Mouse (Mus musculus): ENCODE data around the gene Gnb1l. TPM values are rescaled to one million over a fixed set of nuclear protein-coding genes. Genes with fewer than 3 reads are reported as not detected.
"Not testable (repeated sequence)": the region's sequence is repeated elsewhere in the genome, so short reads cannot be mapped to it uniquely, and the experiment has no call there.

Gnb1l gene
- polyA plus RNA-seq, 1 experiment = 12.4 TPM

- TF ChIP-seq POLR2A (IDR thresholded peaks at IDR 0.05; ENCODE audit: borderline replicate concordance, extremely low read depth, insufficient read depth, insufficient read length, poor library complexity, severe bottlenecking) (no peak), CTCF (IDR thresholded peaks at IDR 0.05; ENCODE audit: borderline replicate concordance, extremely low read depth, insufficient read depth, insufficient read length) (no peak)
- no peak for DNase-seq (ENCODE audit: low read depth)
These were observed 8.7 kb downstream of the Gnb1l start for GRCm38 (mm10) chr16:18507200-18507549.

DNA sequence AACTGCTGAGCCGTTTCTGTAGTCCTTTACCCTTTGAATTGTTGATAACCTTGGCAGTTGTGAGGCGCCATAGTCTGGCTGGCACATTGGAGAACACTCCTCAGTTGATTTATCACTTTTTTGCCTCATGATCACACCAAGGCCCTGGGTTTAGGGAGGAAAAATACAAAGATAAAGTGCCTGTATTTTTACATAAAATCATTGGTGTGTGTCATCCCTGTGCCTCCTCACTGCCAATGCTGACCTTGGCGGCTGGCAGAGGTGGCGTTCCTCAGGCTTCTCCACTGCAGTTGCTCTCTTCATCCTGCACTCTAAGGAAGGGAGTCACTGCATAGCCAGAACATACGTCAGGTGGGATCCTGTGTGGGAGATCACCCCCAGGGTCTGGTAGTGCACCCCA is 13.2 kb downstream of the Gnb1l start:
- no peak for TF ChIP-seq POLR2A (IDR thresholded peaks at IDR 0.05; ENCODE audit: borderline replicate concordance, extremely low read depth, insufficient read depth, insufficient read length, poor library complexity, severe bottlenecking)
- TF ChIP-seq CTCF (IDR thresholded peaks at IDR 0.05; ENCODE audit: borderline replicate concordance, extremely low read depth, insufficient read depth, insufficient read length) = no peak
- no peak for DNase-seq (ENCODE audit: low read depth)

- TF ChIP-seq POLR2A (IDR thresholded peaks at IDR 0.05; ENCODE audit: borderline replicate concordance, extremely low read depth, insufficient read depth, insufficient read length, poor library complexity, severe bottlenecking) = no peak
- TF ChIP-seq CTCF (IDR thresholded peaks at IDR 0.05; ENCODE audit: borderline replicate concordance, extremely low read depth, insufficient read depth, insufficient read length) = no peak
- no peak for DNase-seq (ENCODE audit: low read depth)
These were observed 15.0 kb downstream of the Gnb1l start for GRCm38 (mm10) chr16:18513508-18513907.

GRCm38 (mm10) chr16:18518091-18518490 is 19.6 kb downstream of the Gnb1l start:
- TF ChIP-seq CTCF (IDR thresholded peaks at IDR 0.05; ENCODE audit: borderline replicate concordance, extremely low read depth, insufficient read depth, insufficient read length) (no peak; the same call in 1 of the 2 replicates), POLR2A (IDR thresholded peaks at IDR 0.05; ENCODE audit: borderline replicate concordance, extremely low read depth, insufficient read depth, insufficient read length, poor library complexity, severe bottlenecking) (no peak)
- peak; percentile 32 for DNase-seq (ENCODE audit: low read depth)

GRCm38 (mm10) chr16:18523563-18524245 is 25.2 kb downstream of the Gnb1l start:
- TF ChIP-seq POLR2A (IDR thresholded peaks at IDR 0.05; ENCODE audit: borderline replicate concordance, extremely low read depth, insufficient read depth, insufficient read length, poor library complexity, severe bottlenecking) (no peak), CTCF (IDR thresholded peaks at IDR 0.05; ENCODE audit: borderline replicate concordance, extremely low read depth, insufficient read depth, insufficient read length) (no peak)
- peak; percentile 24 for DNase-seq (ENCODE audit: low read depth)

- TF ChIP-seq CTCF (IDR thresholded peaks at IDR 0.05; ENCODE audit: borderline replicate concordance, extremely low read depth, insufficient read depth, insufficient read length) = no peak
- TF ChIP-seq POLR2A (IDR thresholded peaks at IDR 0.05; ENCODE audit: borderline replicate concordance, extremely low read depth, insufficient read depth, insufficient read length, poor library complexity, severe bottlenecking) = no peak
- DNase-seq (ENCODE audit: low read depth) = no peak
These were observed 30.1 kb downstream of the Gnb1l start for GRCm38 (mm10) chr16:18528656-18529055.

DNA sequence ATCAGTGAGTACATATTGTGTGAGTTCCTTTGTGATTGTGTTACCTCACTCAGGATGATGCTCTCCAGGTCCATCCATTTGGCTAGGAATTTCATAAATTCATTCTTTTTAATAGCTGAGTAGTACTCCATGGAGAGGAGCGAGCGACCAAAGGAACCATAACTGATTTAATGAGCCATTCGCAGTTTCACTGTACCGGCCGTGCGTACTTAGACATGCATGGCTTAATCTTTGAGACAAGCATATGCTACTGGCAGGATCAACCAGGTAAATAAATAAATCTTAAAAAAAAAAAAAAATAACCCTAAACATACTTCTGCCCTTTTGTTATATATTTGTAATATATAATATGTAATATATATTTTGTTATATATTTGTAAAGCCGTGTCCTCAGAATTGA is 34.5 kb downstream of the Gnb1l start:
- DNase-seq (ENCODE audit: low read depth) = not testable (repeated sequence)

- DNase-seq (ENCODE audit: low read depth) = no peak
- TF ChIP-seq CTCF (IDR thresholded peaks at IDR 0.05; ENCODE audit: borderline replicate concordance, extremely low read depth, insufficient read depth, insufficient read length) = no peak
- no peak for TF ChIP-seq POLR2A (IDR thresholded peaks at IDR 0.05; ENCODE audit: borderline replicate concordance, extremely low read depth, insufficient read depth, insufficient read length, poor library complexity, severe bottlenecking)
These were observed 39.0 kb downstream of the Gnb1l start for GRCm38 (mm10) chr16:18537407-18537990.

- no peak for TF ChIP-seq CTCF (IDR thresholded peaks at IDR 0.05; ENCODE audit: borderline replicate concordance, extremely low read depth, insufficient read depth, insufficient read length)
- TF ChIP-seq POLR2A (IDR thresholded peaks at IDR 0.05; ENCODE audit: borderline replicate concordance, extremely low read depth, insufficient read depth, insufficient read length, poor library complexity, severe bottlenecking) = no peak
These were observed 40.8 kb downstream of the Gnb1l start for GRCm38 (mm10) chr16:18539281-18539680.

GRCm38 (mm10) chr16:18543151-18543829 is 44.8 kb downstream of the Gnb1l start:
- TF ChIP-seq CTCF (IDR thresholded peaks at IDR 0.05; ENCODE audit: borderline replicate concordance, extremely low read depth, insufficient read depth, insufficient read length) (no peak), POLR2A (IDR thresholded peaks at IDR 0.05; ENCODE audit: borderline replicate concordance, extremely low read depth, insufficient read depth, insufficient read length, poor library complexity, severe bottlenecking) (no peak)
- DNase-seq (ENCODE audit: low read depth) = peak; percentile 77

More at GRCm38 (mm10) chr16:18539281-18539680, 40.8 kb downstream of the Gnb1l start:
- DNase-seq (ENCODE audit: low read depth) = no peak

DNA sequence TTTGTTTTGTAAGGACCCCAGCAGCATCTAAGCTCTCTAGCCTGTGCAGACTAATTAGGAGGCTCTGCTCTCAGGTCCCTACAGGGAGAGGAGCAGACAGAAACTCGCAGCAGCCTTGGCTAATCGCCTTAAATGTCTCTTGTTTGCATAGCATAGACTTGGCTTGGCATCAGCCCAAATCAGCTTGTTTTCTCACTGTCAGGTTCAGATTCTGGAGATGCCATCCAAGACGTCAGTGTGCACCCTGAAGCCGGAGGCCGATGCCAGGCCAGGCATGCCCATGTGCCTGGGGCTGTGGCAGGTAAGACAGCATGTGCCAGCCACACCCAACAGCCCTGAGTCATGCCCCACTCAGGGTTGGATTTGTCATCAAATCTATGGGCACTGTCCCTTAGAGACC is 49.4 kb downstream of the Gnb1l start:
- TF ChIP-seq POLR2A (IDR thresholded peaks at IDR 0.05; ENCODE audit: borderline replicate concordance, extremely low read depth, insufficient read depth, insufficient read length, poor library complexity, severe bottlenecking) (no peak), CTCF (IDR thresholded peaks at IDR 0.05; ENCODE audit: borderline replicate concordance, extremely low read depth, insufficient read depth, insufficient read length) (no peak)
- DNase-seq (ENCODE audit: low read depth) = peak; percentile 64

DNA sequence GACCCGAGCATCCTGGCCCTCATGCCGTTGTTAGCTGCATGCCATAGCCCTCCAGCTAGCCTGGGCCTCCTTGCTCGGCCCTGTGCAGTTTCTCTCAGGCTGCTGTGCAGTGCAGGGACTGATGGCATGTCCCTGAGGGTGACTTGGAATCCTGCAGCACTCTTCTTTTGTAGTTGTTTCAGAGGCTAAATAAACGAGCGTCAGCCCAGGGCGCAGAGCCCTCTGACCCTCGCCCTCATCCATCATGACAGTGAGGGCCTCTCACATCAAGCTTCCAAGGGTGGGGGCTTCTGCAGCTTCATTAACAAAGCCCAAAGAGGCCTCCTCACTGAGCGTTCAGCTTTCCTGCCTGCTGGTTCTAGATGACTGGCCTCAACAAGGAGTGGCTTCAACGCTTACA is 53.1 kb downstream of the Gnb1l start:
- DNase-seq (ENCODE audit: low read depth) = no peak
- no peak for TF ChIP-seq POLR2A (IDR thresholded peaks at IDR 0.05; ENCODE audit: borderline replicate concordance, extremely low read depth, insufficient read depth, insufficient read length, poor library complexity, severe bottlenecking)
- TF ChIP-seq CTCF (IDR thresholded peaks at IDR 0.05; ENCODE audit: borderline replicate concordance, extremely low read depth, insufficient read depth, insufficient read length) = no peak
